Mouse (Mus musculus): ENCODE measurements around the gene Fbxo8.

DNA sequence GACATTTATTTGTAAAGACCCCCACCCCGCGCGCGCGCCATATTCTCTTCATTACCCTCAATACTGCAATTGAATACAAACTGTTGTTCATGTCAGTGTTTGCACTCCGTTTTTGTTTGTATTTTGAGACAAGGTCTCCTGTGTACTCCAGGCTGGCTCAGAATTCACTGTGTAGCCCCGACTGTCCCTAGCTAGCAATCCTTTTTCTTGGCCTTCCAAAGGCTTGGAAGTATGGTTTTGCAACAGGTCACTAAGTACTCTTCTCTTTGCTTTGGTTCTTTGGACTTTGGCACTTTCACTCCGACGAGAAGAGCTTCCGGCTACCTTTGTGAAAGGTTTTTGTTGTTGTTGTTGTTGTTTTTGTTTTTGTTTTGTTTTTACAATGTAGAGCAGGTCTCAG lies 1.2 kb downstream of the Fbxo8 start:
- TF ChIP-seq CTCF (IDR thresholded peaks at IDR 0.05; ENCODE audit: low read depth): no peak
- TF ChIP-seq EP300 (IDR thresholded peaks at IDR 0.05; ENCODE audit: low read depth): no peak

All from heart, postnatal 0 days (tissue).